Mouse (Mus musculus): ENCODE data around the gene Zfp872. TPM values are rescaled to one million over a fixed set of nuclear protein-coding genes. Genes with fewer than 3 reads are reported as not detected.
"Not testable (repeated sequence)": the region's sequence is repeated elsewhere in the genome, so short reads cannot be mapped to it uniquely, and the experiment has no call there.

Gene Zfp872
- 0.14 and 0.15 TPM in 2 replicates for total RNA-seq (2014; rRNA removed)
- 0.16 and 0.26 TPM in 2 replicates for polyA plus RNA-seq (2015; fragmentation: Nextera tagmentation; extraction: Ambion mirVana)

- no peaks in the 10 kb centered on the region for H3K36me3 ChIP-seq (ENCODE audit: insufficient read depth)
- no peak for TF ChIP-seq CTCF (IDR thresholded peaks at IDR 0.05; ENCODE audit: low read depth)
- no peak within 1 kb of the TSS for H3K27ac ChIP-seq (ENCODE audit: low read depth, low read length)
- DNase-seq (peak; percentile 75), ATAC-seq (peak; percentile 97)
- H3K4me3 ChIP-seq (ENCODE audit: low read depth, low read length) = peak within 1 kb of the TSS; percentile 41
- peak within 1 kb of the TSS; percentile 54 for H3K9ac ChIP-seq
- no peaks in the 10 kb centered on the region for H3K4me1 ChIP-seq (ENCODE audit: insufficient read depth)
- H3K4me2 ChIP-seq (ENCODE audit: low read depth) = peak within 1 kb of the TSS; percentile 54
- 0 out of 2 replicates have a peak, but pooled peaks cover 8% of the 10 kb centered on the region for H3K9me3 ChIP-seq (ENCODE audit: low read length)
- no peaks in the 10 kb centered on the region for H3K27me3 ChIP-seq (ENCODE audit: insufficient read depth, low read length)
- WGBS = 8% methylated on average over 43 of the region's 43 CpGs
Measured at GRCm38 (mm10) chr9:22188025-22188611, at the start of gene Zfp872. Gene Zfp872 (plus strand): TSS chr9:22188090.

GRCm38 (mm10) chr9:22138480-22138879 is 49.4 kb upstream of the Zfp872 start:
- Histone ChIP-seq H3K4me3 (ENCODE audit: low read depth, low read length) (no peak overlapping the region), H3K27ac (ENCODE audit: low read depth, low read length) (no peak overlapping the region), H3K36me3 (ENCODE audit: insufficient read depth) (no peaks in the 10 kb centered on the region), H3K9me3 (ENCODE audit: low read length) (no peaks in the 10 kb centered on the region), H3K9ac (no peak overlapping the region), H3K27me3 (ENCODE audit: insufficient read depth, low read length) (no peaks in the 10 kb centered on the region), H3K4me1 (ENCODE audit: insufficient read depth) (no peaks in the 10 kb centered on the region), H3K4me2 (ENCODE audit: low read depth) (no peak overlapping the region)
- 18% methylated on average over 2 of the region's 2 CpGs for WGBS
- DNase-seq (peak; percentile 49), ATAC-seq (no peak)
- TF ChIP-seq CTCF (IDR thresholded peaks at IDR 0.05; ENCODE audit: low read depth) = peak; percentile 87

GRCm38 (mm10) chr9:22139746-22140145 is 48.1 kb upstream of the Zfp872 start:
- Histone ChIP-seq H3K9me3 (ENCODE audit: low read length) (no peaks in the 10 kb centered on the region), H3K9ac (no peak overlapping the region), H3K27me3 (ENCODE audit: insufficient read depth, low read length) (no peaks in the 10 kb centered on the region), H3K4me2 (ENCODE audit: low read depth) (no peak overlapping the region), H3K4me3 (ENCODE audit: low read depth, low read length) (no peak overlapping the region), H3K36me3 (ENCODE audit: insufficient read depth) (no peaks in the 10 kb centered on the region), H3K27ac (ENCODE audit: low read depth, low read length) (no peak overlapping the region), H3K4me1 (ENCODE audit: insufficient read depth) (no peaks in the 10 kb centered on the region)
- DNase-seq = no peak
- WGBS = 89% methylated on average over 5 of the region's 5 CpGs
- ATAC-seq = no peak
- TF ChIP-seq CTCF (IDR thresholded peaks at IDR 0.05; ENCODE audit: low read depth) = no peak

- H3K4me1 ChIP-seq (ENCODE audit: insufficient read depth) = no peaks in the 10 kb centered on the region
- TF ChIP-seq CTCF (IDR thresholded peaks at IDR 0.05; ENCODE audit: low read depth) = peak; percentile 91
- ATAC-seq (peak; percentile 62), DNase-seq (peak; percentile 88)
- 57% methylated on average over 17 of the region's 17 CpGs for WGBS
- H3K9ac ChIP-seq = no peak overlapping the region
- no peaks in the 10 kb centered on the region for H3K36me3 ChIP-seq (ENCODE audit: insufficient read depth)
- H3K4me3 ChIP-seq (ENCODE audit: low read depth, low read length) = no peak overlapping the region
- H3K9me3 ChIP-seq (ENCODE audit: low read length) = no peaks in the 10 kb centered on the region
- no peak overlapping the region for H3K4me2 ChIP-seq (ENCODE audit: low read depth)
- H3K27ac ChIP-seq (ENCODE audit: low read depth, low read length) = no peak overlapping the region
- no peaks in the 10 kb centered on the region for H3K27me3 ChIP-seq (ENCODE audit: insufficient read depth, low read length)
Measured at GRCm38 (mm10) chr9:22143108-22144037, 44.5 kb upstream of the Zfp872 start.

- Histone ChIP-seq H3K27ac (ENCODE audit: low read depth, low read length) (no peak overlapping the region), H3K27me3 (ENCODE audit: insufficient read depth, low read length) (no peaks in the 10 kb centered on the region), H3K4me2 (ENCODE audit: low read depth) (no peak overlapping the region), H3K4me3 (ENCODE audit: low read depth, low read length) (no peak overlapping the region), H3K9me3 (ENCODE audit: low read length) (no peaks in the 10 kb centered on the region), H3K36me3 (ENCODE audit: insufficient read depth) (no peaks in the 10 kb centered on the region), H3K4me1 (ENCODE audit: insufficient read depth) (no peaks in the 10 kb centered on the region), H3K9ac (no peak overlapping the region)
- no peak for ATAC-seq
- no peak for TF ChIP-seq CTCF (IDR thresholded peaks at IDR 0.05; ENCODE audit: low read depth)
- DNase-seq = no peak
- 86% methylated on average over 7 of the region's 8 CpGs for WGBS
Measured at GRCm38 (mm10) chr9:22144304-22144965, 43.5 kb upstream of the Zfp872 start.

- no peak for TF ChIP-seq CTCF (IDR thresholded peaks at IDR 0.05; ENCODE audit: low read depth)
- 87% methylated on average over 20 of the region's 20 CpGs for WGBS
- no peaks in the 10 kb centered on the region for H3K9me3 ChIP-seq (ENCODE audit: low read length)
- DNase-seq = no peak
- H3K4me1 ChIP-seq (ENCODE audit: insufficient read depth) = no peaks in the 10 kb centered on the region
- no peak for ATAC-seq
- H3K27ac ChIP-seq (ENCODE audit: low read depth, low read length) = no peak overlapping the region
- no peak overlapping the region for H3K9ac ChIP-seq
- H3K4me2 ChIP-seq (ENCODE audit: low read depth) = no peak overlapping the region
- H3K36me3 ChIP-seq (ENCODE audit: insufficient read depth) = no peaks in the 10 kb centered on the region
- no peaks in the 10 kb centered on the region for H3K27me3 ChIP-seq (ENCODE audit: insufficient read depth, low read length)
- H3K4me3 ChIP-seq (ENCODE audit: low read depth, low read length) = no peak overlapping the region
Measured at GRCm38 (mm10) chr9:22149426-22150248, 38.3 kb upstream of the Zfp872 start.

- H3K27ac ChIP-seq (ENCODE audit: low read depth, low read length); H3K9me3 ChIP-seq (ENCODE audit: low read length); H3K9ac ChIP-seq; H3K27me3 ChIP-seq (ENCODE audit: insufficient read depth, low read length); H3K4me3 ChIP-seq (ENCODE audit: low read depth, low read length); ATAC-seq; DNase-seq; H3K4me2 ChIP-seq (ENCODE audit: low read depth); H3K36me3 ChIP-seq (ENCODE audit: insufficient read depth); H3K4me1 ChIP-seq (ENCODE audit: insufficient read depth): not testable (repeated sequence)
- WGBS = 91% methylated on average over 7 of the region's 7 CpGs
Measured at GRCm38 (mm10) chr9:22150249-22150693, 37.6 kb upstream of the Zfp872 start.

Measured in forebrain, postnatal 0 days (tissue).